Mouse (Mus musculus): ENCODE measurements around the gene Trp53i11. TPM values are rescaled to one million over a fixed set of nuclear protein-coding genes. Genes with fewer than 3 reads are reported as not detected.

Gene Trp53i11
- polyA plus RNA-seq, 1 experiment from 2014 or later: 58.9 TPM

- H3K4me3 ChIP-seq (ENCODE audit: low read depth, low read length): no peak overlapping the region
- DNase-seq (ENCODE audit: low spot score): no peak
- no peaks in the 10 kb centered on the region for H3K36me3 ChIP-seq (ENCODE audit: control insufficient read depth, insufficient read depth, low read length)
- H3K9ac ChIP-seq (ENCODE audit: low read length): no peak overlapping the region
- peaks cover 3% of the 10 kb centered on the region; the same call in 1 of the 2 replicates for H3K9me3 ChIP-seq (ENCODE audit: control insufficient read depth, low read length)
- no peak overlapping the region for H3K4me2 ChIP-seq (ENCODE audit: low read length)
- H3K27me3 ChIP-seq (replicated peaks; ENCODE audit: control insufficient read depth, insufficient read depth, low read length): no peaks in the 10 kb centered on the region
- no peak overlapping the region for H3K27ac ChIP-seq (ENCODE audit: low read depth)
- no peak for ATAC-seq (replicated peaks; ENCODE audit: low FRiP score, low TSS enrichment, low read depth)
- no peaks in the 10 kb centered on the region for H3K4me1 ChIP-seq (replicated peaks; ENCODE audit: control insufficient read depth, insufficient read depth, low read length)
- WGBS: 86% methylated on average over 7 of the region's 7 CpGs
Observed at GRCm38 (mm10) chr2:93250611-93251010, 63.3 kb downstream of the Trp53i11 start.

Other genes with a start within 250 kb of the Trp53i11 start
- gene Prdm11, start 141.4 kb upstream of the Trp53i11 start, polyA plus RNA-seq (2014; fragmentation: Nextera tagmentation; extraction: Ambion mirVana): 5.1 and 5.5 TPM in 2 replicates
- 36.1 and 41.0 TPM in 2 replicates for gene Tspan18, start 147.0 kb downstream of the Trp53i11 start, polyA plus RNA-seq (2014; fragmentation: Nextera tagmentation; extraction: Ambion mirVana)